Mouse (Mus musculus): Measurements from ENCODE around the gene Bcl2.

Gene Bcl2

DNA sequence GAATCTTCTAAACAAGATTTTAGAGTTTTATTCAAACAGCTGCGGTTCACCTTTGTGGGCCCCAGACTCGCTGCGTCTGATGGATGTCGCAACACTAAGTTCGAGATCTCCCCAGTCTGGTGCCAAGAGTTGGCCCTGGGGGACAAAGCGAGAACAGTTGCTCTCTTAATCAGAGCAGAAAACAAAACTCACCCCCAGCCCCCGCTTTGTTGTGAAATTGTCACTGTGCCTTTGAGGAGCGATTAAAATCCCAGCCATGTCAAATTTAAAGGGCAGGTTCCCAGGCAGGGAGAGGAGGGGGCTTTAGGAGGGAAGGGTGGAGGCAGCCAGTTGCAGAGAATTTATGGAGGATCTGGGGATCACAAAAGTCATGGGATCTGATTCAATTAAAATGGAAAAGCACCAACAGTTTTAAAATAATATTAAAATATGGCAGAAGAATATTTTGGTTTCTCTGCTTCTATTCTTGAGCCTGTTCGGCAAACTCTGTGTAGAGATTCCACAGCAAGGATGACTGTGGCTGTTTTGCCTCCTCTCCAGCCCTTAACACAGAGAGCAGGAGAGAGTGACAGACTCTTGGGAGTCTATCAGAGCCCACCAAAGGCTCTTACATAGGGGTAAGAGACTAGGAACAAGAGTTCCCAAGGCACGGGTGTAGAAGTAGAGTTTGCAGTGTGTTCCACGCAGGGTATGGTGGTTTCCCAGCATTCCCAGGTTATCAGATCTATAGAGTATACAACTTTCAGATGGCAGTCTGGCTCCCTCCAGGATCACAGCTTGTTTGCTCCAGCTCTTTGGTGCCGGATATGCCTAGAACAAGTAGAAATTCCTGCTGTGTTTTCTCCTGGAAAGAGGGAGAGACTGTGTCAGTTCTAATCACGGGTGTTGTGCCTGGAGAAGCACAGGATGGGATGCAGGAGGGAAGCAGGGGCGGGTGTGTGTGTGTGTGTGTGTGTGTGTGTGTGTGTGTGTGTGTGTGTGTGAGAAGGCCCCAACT, 130.5 kb downstream of the Bcl2 start:
- no peak for DNase-seq

DNA sequence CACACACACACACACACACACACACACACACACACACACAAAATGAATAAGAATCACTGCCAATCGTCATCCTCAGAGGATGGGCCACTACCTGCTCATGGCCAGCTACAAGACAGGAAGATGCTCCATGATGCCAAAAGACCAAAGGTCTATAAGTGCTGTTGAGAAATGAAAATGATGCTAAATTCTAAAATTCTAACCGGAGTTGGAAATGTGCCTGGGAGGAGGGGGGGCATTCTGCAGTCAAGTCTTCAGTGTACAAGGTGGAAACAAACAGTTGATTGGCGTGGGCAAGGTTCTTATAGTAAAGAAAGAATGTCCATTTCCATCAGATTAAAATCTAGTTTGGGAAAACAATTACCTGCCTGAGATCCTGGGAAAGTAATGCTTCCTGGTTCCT, 131.3 kb downstream of the Bcl2 start:
- no peak for DNase-seq

DNA sequence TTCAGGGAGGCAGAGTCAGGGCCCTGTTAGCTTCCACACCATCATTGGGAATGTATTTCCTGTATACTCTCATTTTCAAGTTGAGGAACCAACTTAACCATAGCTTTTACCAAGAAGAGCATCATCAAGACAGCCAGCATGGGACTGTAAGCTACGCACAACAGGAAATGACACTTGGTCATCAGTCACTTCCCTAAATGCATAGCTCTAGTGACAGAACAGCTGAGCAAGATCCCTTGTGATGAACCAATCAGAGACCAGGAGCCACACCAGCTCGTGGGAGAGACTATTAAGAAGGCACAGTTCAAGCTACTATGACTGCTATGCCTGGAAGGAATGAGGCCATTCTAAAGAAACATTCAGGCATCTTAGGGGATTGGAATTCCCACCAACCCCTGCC, 132.3 kb downstream of the Bcl2 start:
- no peak for DNase-seq

DNA sequence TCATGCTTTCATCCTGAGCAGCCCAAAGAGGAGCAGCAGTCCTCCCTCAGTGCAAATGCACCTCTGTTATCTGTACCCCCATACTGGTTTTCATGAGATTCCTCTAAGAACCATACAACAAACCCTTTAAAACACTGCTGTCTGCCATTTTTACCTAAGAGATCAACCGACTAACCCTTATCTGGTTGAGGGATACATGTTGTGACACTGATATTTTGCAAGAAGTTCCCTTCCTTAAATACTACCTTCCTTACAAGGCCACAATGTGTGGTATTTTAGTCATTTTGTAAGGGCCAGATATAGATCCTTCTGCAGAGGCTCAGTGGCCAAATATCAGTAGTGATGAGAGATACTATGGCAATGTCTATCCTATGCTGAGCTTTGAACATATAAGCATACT, 134.3 kb downstream of the Bcl2 start:
- DNase-seq: no peak

DNA sequence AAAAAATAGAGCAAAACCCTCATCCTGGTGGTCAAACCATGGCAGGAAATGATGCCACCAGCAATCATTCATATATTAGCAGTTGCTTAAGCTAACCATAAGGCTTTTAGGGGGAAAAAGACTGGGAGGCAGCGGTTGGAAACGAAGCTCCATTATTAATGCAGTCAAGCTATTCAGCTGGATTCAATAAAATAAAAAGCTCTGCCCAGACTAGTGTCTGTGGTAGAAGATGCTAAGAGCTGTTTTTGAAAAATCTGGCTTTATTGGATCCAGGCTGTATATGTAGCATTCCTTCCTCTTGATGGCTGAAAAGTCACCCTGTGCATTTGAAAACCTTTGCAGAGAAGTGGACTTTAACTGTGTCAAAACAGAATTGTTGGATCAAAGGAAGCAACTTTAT, 141.6 kb downstream of the Bcl2 start:
- no peak for DNase-seq

DNA sequence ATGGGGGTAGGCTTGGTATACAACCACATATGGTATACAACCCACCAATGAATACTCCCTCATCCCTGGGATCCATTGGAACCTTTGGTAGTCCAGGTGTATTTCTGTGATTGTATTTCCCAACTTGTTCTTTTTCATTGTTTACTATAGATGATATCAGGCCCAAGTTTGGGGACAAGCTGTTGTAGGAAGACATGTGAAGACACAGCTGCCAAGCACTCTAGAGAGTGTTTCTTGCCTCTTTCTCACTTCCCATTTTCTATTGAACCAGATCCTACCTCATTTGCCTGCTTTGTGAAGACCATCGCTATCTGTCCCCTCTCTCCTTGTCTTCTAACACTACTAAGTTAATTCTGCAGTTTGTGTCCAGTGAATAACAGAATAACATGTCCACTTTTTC, 143.2 kb downstream of the Bcl2 start:
- no peak for DNase-seq

DNA sequence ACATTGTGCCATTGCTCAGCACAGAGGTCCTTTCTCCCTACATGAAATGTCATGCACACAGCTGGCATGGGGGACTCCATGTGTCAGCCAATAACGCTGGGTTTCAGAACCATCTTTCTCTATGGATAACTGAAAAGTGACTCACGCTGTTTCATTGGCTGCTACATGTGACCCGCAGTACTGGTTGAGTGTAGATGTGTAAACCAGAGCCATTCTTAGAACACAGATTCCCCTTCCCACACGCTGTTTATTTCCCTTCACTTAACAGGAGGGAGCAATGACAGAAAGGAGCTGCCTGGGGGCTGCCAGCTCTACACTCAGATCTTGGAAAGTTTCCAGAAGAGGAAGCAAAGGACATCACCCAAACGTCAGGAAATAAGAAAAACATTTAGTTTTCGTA, 143.7 kb downstream of the Bcl2 start:
- no peak for DNase-seq

DNA sequence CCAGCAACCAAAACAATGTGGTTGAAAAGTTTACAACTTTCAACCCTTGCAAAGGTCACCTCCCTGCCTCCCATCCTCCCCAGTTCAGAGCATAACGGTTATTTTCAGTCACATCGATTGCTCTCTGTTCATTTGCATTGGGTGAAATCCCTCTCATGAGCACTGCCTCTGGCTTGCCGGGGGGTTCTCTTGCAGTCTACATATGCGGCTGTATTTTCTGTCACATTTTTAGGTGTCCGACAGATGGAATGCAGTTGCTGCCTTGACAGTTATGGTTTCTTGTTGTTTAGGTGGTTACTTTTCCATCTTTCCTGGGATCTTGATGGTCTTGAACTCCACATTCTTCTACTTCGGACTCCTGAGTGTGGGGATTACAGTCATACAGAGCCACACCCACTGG, 144.4 kb downstream of the Bcl2 start:
- no peak for DNase-seq

DNA sequence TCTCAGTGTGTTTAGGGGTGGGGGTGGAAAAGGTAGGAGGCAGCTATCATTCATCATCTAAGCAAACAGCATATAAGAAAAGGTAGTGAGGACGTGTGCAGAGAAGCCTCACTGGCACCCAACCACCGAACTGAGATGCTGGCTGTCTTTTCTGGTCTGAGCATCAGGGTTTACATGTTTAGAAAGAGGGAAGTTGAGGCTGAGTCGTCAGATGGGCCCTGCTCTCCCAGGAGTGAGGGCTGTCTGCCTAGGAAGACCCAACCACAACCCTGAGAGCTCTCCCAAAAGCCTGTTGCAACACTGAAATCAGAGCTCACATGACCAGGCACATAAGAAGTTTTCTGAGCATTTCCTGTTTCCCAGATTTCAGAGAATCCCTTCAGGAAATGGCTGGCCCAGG, 145.2 kb downstream of the Bcl2 start:
- DNase-seq: no peak

DNA sequence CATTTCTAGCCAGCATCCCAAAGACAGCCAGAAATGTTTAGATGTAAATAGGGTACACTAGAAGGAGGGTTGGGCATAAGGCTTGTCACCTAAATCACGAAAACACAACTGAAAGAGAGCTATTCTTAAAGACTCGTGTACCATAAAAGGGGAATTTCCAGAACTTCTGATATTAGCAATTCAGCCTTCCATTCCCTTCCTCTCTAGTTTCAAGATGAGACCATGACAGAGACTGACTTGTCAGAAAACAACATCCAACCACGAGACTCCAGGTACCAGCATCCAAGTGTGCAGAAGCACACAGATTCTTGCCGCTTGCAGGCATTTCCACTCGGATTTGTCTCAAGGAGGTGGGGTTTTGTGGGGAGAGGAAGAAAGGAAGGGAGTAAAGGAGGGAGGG, 146.6 kb downstream of the Bcl2 start:
- DNase-seq: no peak

DNA sequence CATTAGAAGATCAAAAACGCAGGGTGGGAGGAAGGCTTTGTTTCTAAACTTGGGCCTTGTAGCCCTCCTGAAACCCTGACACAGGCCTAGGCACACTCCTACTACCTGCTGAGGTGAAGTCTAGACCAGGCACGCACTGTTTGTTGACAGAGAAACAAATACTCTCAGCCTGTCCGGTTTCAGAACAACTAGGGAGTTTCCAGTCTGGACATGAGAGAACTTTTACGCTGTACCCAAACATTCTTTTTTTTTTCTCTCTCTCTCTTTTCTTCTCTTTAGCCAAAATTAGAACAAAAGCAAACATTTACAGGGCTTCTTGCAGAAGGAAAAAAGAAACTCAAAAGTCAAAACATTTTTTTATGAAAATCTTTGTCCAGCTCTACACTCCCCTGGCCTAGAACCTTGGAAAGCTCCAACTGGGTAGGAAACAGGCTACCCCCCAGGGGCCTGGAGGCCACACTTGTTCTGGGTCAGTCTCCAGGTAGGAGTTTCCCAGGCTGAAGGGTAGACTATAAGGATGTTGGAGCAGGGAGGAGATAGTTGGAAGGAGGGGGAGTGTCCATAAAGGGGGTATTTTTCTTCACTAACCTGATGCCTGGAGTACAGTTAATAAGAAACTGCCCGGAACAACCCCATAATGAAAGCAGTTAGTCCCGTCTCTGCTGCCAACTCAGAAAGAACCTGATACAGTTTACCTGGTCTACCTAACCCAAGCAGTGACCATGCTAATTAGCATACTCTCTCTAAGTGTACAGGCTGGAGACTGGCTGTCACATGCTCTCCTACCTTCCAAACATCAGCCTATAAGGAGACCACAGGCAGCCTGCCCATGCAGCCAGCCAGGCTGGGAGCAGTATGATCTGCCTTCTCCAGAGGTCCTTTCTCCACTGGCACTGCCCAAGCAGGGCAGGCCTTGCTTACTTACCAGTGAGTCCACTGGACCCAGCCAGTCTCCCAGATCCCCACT, 147.7 kb downstream of the Bcl2 start:
- no peak for DNase-seq

DNA sequence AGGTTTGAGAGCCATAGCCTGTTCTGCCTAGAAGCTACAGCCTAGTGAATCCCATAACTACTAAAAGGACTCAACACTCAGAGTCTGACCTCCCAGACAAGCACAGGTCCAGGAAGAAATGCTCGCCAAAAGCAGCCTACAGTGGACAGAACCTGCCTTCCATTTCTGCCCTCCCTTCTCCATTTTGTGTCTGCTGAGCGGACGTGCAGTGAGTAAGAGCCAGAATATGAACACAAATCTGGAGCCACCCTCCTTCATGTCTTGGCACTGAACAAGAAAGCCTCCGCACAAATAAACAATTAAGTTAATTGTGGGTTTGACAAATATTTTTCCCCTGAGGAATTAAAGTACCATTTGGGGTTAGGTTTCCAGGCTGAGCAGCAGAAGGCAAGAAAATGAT, 148.8 kb downstream of the Bcl2 start:
- DNase-seq: no peak

DNA sequence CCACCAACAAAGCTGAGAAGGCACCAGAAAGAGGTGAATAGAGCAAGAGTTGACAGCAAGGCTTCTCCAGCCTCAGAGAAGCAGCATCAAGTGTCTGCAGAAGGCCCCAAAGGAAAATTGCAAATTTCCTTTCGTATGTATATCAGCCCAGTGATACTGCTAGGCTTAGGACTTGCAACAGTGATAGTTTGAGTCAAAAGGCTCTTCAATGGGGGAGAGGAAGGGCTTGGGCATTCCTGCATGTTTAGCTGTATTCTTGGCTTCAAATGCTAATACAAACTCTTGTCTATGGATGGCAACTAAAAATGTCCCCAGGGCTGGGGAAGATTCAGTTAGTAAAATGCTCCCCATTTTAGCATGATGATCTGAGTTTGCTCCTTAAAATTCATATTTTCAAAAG, 149.6 kb downstream of the Bcl2 start:
- no peak for DNase-seq

DNA sequence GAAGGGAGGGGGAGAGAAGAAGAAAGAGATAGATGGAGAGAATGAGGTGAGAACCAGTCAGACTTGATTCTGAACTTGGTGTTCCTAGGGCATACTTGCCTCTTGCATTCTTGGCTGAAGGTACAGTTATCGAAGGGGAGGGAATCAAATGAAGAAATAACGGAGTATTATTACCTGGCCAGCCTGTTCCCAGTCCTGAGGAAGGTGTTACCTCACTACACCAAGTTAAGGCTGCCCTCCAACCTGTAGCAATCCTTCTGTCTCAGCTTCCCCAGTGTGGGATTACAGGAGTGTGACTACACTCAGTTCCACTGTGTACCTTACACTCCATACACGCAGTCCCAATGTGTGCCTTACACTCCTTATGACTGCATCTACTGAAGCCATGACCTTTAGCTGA, 151.3 kb downstream of the Bcl2 start:
- no peak for DNase-seq

DNA sequence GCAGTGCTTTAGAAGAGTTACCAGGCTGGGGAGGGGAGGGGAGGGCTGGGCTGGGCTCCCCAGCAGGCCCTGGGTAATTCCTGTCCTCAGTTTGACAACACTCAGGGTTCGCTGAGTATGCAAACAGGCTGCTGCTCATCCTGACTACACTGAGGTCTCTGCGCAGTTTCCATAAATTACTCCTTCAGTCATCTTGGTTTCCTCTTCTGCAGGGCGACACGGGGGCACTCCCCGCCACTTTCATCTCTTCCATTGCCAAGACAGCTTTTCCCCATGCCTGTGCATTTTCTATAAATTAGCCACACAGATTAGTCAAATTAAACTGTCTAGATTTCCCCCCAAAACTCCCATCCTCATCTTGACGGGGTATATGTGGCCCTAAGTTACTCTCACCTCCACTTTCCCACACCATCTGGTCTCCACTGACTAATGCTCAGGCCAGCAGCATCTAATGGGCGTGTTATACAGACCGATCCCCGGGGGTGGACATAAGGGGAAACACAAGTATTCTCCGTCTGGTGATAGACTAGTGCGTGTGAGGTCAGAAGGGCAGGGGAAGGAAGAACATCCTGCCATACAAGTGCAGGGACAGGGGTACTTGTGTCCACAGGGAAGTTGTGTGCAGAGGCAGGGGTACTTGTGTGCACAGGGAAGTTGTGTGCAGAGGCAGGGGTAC, 152.9 kb downstream of the Bcl2 start:
- no peak for DNase-seq

DNA sequence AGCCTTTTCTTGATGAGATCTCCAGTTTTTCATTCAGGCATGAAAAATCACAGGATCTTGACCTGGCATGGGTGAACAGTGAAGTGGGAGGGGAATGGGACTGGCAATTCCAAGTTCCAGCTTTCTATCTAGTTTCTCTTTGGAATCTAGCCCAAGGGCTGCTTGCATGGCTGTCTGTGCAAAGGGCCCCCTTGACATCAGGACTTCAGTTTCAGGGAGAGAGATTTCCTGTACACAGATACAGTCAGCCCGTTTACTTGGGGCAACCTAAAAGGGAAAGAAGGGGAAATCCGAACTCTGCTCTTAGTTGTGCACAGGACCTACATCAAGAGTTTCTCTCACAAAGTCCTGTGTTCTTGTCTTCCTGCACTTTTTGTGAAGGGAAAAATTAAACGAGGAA, 154.0 kb downstream of the Bcl2 start:
- no peak for DNase-seq

DNA sequence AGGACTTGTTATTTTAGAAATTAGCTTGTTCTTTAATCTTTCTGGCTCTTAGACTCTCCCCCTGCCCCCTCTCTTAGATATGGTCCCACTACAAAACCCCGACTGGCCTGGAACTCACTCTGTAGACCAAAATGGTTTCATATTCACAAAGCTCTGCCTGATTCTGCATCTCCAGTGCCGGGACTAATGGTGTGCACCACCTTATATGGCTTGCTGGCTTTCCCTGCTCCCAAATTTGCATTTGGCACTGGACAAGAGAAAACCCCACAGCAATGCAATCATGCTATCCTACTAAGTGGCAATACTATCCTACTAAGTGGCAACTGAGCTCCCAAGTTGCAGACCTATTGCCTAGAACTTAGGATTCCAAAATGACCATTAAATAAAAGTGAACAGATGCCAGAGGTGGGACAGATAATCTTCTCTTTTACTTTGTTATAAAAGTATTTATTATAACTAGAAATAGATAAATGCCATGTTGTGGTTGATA, 154.9 kb downstream of the Bcl2 start:
- no peak for DNase-seq

DNA sequence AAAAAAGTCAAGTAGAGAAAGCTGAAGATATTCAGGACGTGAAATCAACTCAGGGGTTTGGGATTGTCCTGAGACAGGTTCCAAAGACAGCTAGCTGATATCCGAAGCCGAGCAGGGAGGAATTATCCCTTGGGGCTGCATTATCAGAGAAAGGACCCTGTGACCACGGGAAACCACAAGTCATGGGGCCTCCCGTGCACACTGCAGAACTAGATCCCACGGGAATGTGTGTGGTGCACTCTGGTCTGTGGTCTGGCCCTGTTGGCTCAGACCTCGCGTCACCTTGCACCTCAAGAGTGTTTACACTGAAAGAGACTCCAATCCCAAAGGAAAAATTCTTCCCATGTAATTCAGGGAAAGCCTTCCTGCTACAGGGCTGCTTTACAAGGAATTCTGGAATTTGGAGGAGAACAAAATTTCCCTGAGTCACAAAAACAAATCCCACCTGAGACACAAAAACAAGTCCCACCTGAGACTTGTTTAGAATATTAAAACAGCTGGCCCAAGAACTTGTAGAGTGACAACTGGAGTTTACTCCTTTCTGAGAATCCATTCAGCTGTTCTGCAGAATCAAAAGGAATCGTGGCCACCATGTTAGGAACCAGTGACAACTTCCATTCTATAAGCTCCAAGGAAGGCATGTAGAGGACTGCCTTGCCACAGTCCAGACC, 158.4 kb downstream of the Bcl2 start:
- no peak for DNase-seq

DNA sequence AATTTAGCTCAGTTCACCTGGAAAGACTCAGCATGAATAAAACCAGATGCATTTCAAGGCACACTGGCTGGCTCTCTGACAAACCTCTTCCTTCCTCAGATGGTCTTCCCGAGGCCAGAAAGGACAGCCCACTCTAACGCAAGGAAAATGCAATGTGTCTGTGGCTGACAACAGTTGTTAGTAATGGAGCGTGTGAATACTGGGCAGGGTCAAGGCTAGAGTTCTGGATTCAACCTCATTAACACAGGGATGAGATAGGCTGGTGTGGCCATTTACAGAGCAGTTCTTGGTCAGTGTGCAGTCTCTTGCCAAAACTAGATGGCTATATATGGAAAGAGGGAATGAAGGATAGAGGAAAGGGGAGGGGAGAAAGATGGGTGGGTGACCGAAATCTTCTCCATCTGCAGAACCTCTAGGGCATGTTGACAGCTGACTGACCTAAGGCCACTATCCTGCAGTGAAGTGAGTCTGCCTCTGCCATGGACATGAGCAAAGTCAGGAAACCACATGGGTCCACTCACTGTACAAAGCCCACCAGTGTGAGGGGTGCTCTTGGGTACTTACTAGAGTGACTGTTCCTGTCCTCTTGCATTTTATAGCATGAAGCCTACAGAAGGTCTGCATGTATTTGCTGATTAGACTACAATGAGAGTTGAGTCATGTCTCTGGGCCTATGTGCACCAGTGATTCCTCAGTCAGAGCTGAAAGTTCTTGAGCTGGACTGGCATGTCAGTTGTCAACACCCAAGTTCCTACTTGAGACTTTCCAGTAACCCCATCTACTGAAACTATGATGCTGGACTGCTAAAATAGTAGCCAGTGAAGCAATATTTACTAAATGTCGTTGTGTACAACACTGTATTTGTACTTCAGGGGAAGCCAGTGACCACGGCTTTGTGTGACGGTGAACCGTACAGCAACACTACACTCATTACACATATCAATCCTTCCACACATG, 159.9 kb downstream of the Bcl2 start:
- DNase-seq: no peak

DNA sequence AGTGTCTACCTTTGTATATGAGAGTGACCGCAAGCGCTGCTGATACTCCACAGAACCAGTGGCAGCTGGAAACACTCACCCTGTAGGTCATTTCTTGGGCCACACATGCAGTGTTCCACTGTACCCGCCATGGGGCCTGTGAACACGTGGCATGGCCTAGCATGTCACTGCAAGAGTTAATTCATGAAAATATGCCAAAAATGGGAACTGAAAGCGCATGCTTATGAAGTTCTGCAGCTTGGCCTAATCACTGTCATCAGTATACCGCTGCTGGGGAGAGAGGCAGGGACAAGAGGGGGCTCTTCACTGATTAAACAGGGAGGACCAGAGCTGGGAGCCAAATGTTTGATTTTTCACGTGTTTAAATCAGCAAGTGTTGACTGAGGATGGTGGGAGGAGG, 161.2 kb downstream of the Bcl2 start:
- DNase-seq: no peak

DNA sequence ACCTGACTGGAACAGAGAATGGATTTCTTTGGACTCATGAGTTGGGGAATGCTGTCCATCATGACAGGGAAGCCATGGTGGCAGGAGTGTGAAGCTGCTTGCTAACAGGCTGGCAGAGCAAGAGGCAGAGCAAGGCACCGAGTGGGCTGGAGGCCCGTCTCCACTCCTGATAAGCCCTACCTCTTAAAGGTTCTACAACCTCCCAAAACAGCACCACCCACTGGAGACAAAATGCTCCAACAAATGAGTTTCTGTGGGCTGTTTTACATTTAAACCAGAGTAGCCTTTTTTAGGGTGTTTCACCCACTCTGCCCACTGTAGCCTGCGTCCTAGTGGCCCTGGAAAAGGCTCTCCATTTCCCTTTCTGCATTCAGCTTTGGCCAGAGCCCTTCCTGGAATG, 163.5 kb downstream of the Bcl2 start:
- DNase-seq: no peak
